Mouse (Mus musculus): ENCODE results near the gene E2f3. TPM values are rescaled to one million over a fixed set of nuclear protein-coding genes. Genes with fewer than 3 reads are reported as not detected.

Gene E2f3
- polyA plus RNA-seq, 1 experiment from 2014 or later: 8.4 TPM

GRCm38 (mm10) chr13:29986756-29987120 is 875 bp upstream of the E2f3 start:
- Histone ChIP-seq H3K9ac (ENCODE audit: low read length) (peak overlapping the region; percentile 76), H3K27me3 (ENCODE audit: control insufficient read depth, insufficient read depth, low read length) (no peaks in the 10 kb centered on the region), H3K4me3 (ENCODE audit: control insufficient read depth in 1 of 2, insufficient read depth in 1 of 2, low read depth in 1 of 2, low read length in 2 of 2) (peak overlapping the region; percentile 42 to 67), H3K4me2 (ENCODE audit: low read length) (peak overlapping the region; percentile 82), H3K36me3 (ENCODE audit: control insufficient read depth, insufficient read depth, low read length) (no peaks in the 10 kb centered on the region), H3K27ac (replicated peaks in 1 of 2; ENCODE audit: control insufficient read depth in 1 of 2, insufficient read depth in 1 of 2, low read depth in 2 of 2, low read length in 2 of 2) (peak overlapping the region; percentile 84 to 86), H3K9me3 (ENCODE audit: control insufficient read depth, low read length) (no peaks in the 10 kb centered on the region), H3K4me1 (ENCODE audit: control insufficient read depth in 2 of 2, insufficient read depth in 2 of 2, low read length in 2 of 2) (peaks cover 0 to 12% of the 10 kb centered on the region in 2 experiments; a peak in 2 of 4 replicates)
- no peak for ATAC-seq (ENCODE audit: insufficient number of reproducible peaks, insufficient read depth, low FRiP score, low read depth)
- 13% methylated on average over 9 of the region's 9 CpGs for WGBS

- Histone ChIP-seq H3K4me1 (ENCODE audit: control insufficient read depth in 2 of 2, insufficient read depth in 2 of 2, low read length in 2 of 2) (peaks cover 0 to 17% of the 10 kb centered on the region in 2 experiments; a peak in 2 of 4 replicates), H3K4me3 (ENCODE audit: control insufficient read depth in 1 of 2, insufficient read depth in 1 of 2, low read depth in 1 of 2, low read length in 2 of 2) (peak overlapping the region; percentile 62 to 97), H3K36me3 (ENCODE audit: control insufficient read depth, insufficient read depth, low read length) (0 out of 2 replicates have a peak, but pooled peaks cover 5% of the 10 kb centered on the region), H3K27me3 (ENCODE audit: control insufficient read depth, insufficient read depth, low read length) (no peaks in the 10 kb centered on the region), H3K9ac (ENCODE audit: low read length) (peak overlapping the region; percentile 88), H3K27ac (replicated peaks in 1 of 2; ENCODE audit: control insufficient read depth in 1 of 2, insufficient read depth in 1 of 2, low read depth in 2 of 2, low read length in 2 of 2) (peak overlapping the region; percentile 86 to 92), H3K9me3 (ENCODE audit: control insufficient read depth, low read length) (no peaks in the 10 kb centered on the region), H3K4me2 (ENCODE audit: low read length) (peak overlapping the region; percentile 70)
- WGBS: under 1% methylated on average over 62 of the region's 62 CpGs
- ATAC-seq (ENCODE audit: insufficient number of reproducible peaks, insufficient read depth, low FRiP score, low read depth): no peak
These were observed 585 bp downstream of the E2f3 start for GRCm38 (mm10) chr13:29985101-29985854.

- Histone ChIP-seq H3K27ac (replicated peaks in 1 of 2; ENCODE audit: control insufficient read depth in 1 of 2, insufficient read depth in 1 of 2, low read depth in 2 of 2, low read length in 2 of 2) (peak overlapping the region; percentile 86 to 92), H3K9ac (ENCODE audit: low read length) (peak overlapping the region; percentile 88), H3K4me3 (ENCODE audit: control insufficient read depth in 1 of 2, insufficient read depth in 1 of 2, low read depth in 1 of 2, low read length in 2 of 2) (peak overlapping the region; percentile 62 to 97), H3K27me3 (ENCODE audit: control insufficient read depth, insufficient read depth, low read length) (no peaks in the 10 kb centered on the region), H3K4me1 (ENCODE audit: control insufficient read depth in 2 of 2, insufficient read depth in 2 of 2, low read length in 2 of 2) (peaks cover 0 to 25% of the 10 kb centered on the region in 2 experiments; a peak in 2 of 4 replicates), H3K4me2 (ENCODE audit: low read length) (peak overlapping the region; percentile 70), H3K36me3 (ENCODE audit: control insufficient read depth, insufficient read depth, low read length) (0 out of 2 replicates have a peak, but pooled peaks cover 10% of the 10 kb centered on the region), H3K9me3 (ENCODE audit: control insufficient read depth, low read length) (no peaks in the 10 kb centered on the region)
- WGBS: under 1% methylated on average over 53 of the region's 69 CpGs
- ATAC-seq (ENCODE audit: insufficient number of reproducible peaks, insufficient read depth, low FRiP score, low read depth): peak; percentile 57
These were observed 1.4 kb downstream of the E2f3 start for GRCm38 (mm10) chr13:29984286-29985100.

- Histone ChIP-seq H3K36me3 (ENCODE audit: control insufficient read depth, insufficient read depth, low read length) (0 out of 2 replicates have a peak, but pooled peaks cover 11% of the 10 kb centered on the region), H3K9me3 (ENCODE audit: control insufficient read depth, low read length) (no peaks in the 10 kb centered on the region), H3K4me3 (ENCODE audit: control insufficient read depth in 1 of 2, insufficient read depth in 1 of 2, low read depth in 1 of 2, low read length in 2 of 2) (peak overlapping the region; percentile 62 to 97), H3K27me3 (ENCODE audit: control insufficient read depth, insufficient read depth, low read length) (no peaks in the 10 kb centered on the region), H3K27ac (replicated peaks in 1 of 2; ENCODE audit: control insufficient read depth in 1 of 2, insufficient read depth in 1 of 2, low read depth in 2 of 2, low read length in 2 of 2) (peak overlapping the region; percentile 84 to 92), H3K4me2 (ENCODE audit: low read length) (peak overlapping the region; percentile 70), H3K9ac (ENCODE audit: low read length) (peak overlapping the region; percentile 88), H3K4me1 (ENCODE audit: control insufficient read depth in 2 of 2, insufficient read depth in 2 of 2, low read length in 2 of 2) (peaks cover 8 to 33% of the 10 kb centered on the region in 2 experiments)
- ATAC-seq (ENCODE audit: insufficient number of reproducible peaks, insufficient read depth, low FRiP score, low read depth): no peak
- WGBS: 1% methylated on average over 35 of the region's 35 CpGs
These were observed 2.2 kb downstream of the E2f3 start for GRCm38 (mm10) chr13:29983523-29984191.

- peaks cover 12 to 37% of the 10 kb centered on the region in 2 experiments for H3K4me1 ChIP-seq (ENCODE audit: control insufficient read depth in 2 of 2, insufficient read depth in 2 of 2, low read length in 2 of 2)
- WGBS: 27% methylated on average over 6 of the region's 6 CpGs
- H3K36me3 ChIP-seq (ENCODE audit: control insufficient read depth, insufficient read depth, low read length): 0 out of 2 replicates have a peak, but pooled peaks cover 17% of the 10 kb centered on the region
- H3K4me3 ChIP-seq (ENCODE audit: control insufficient read depth in 1 of 2, insufficient read depth in 1 of 2, low read depth in 1 of 2, low read length in 2 of 2): peak overlapping the region; percentile 62 to 97
- peak overlapping the region; percentile 70 for H3K4me2 ChIP-seq (ENCODE audit: low read length)
- H3K27me3 ChIP-seq (ENCODE audit: control insufficient read depth, insufficient read depth, low read length): no peaks in the 10 kb centered on the region
- no peaks in the 10 kb centered on the region for H3K9me3 ChIP-seq (ENCODE audit: control insufficient read depth, low read length)
- H3K27ac ChIP-seq (replicated peaks in 1 of 2; ENCODE audit: control insufficient read depth in 1 of 2, insufficient read depth in 1 of 2, low read depth in 2 of 2, low read length in 2 of 2): peak overlapping the region; percentile 84 to 92
- no peak for ATAC-seq (ENCODE audit: insufficient number of reproducible peaks, insufficient read depth, low FRiP score, low read depth)
- H3K9ac ChIP-seq (ENCODE audit: low read length): peak overlapping the region; percentile 88
These were observed 2.8 kb downstream of the E2f3 start for GRCm38 (mm10) chr13:29983037-29983436.

- ATAC-seq (ENCODE audit: insufficient number of reproducible peaks, insufficient read depth, low FRiP score, low read depth): no peak
- Histone ChIP-seq H3K4me1 (ENCODE audit: control insufficient read depth in 2 of 2, insufficient read depth in 2 of 2, low read length in 2 of 2) (peaks cover 12 to 42% of the 10 kb centered on the region in 2 experiments), H3K4me2 (ENCODE audit: low read length) (peak overlapping the region; percentile 70; the same call in 1 of the 2 replicates), H3K9me3 (ENCODE audit: control insufficient read depth, low read length) (no peaks in the 10 kb centered on the region), H3K4me3 (ENCODE audit: control insufficient read depth in 1 of 2, insufficient read depth in 1 of 2, low read depth in 1 of 2, low read length in 2 of 2) (no peak overlapping the region), H3K9ac (ENCODE audit: low read length) (no peak overlapping the region), H3K27ac (replicated peaks in 1 of 2; ENCODE audit: control insufficient read depth in 1 of 2, insufficient read depth in 1 of 2, low read depth in 2 of 2, low read length in 2 of 2) (no peak overlapping the region), H3K36me3 (ENCODE audit: control insufficient read depth, insufficient read depth, low read length) (peaks cover 19% of the 10 kb centered on the region; the same call in 1 of the 2 replicates), H3K27me3 (ENCODE audit: control insufficient read depth, insufficient read depth, low read length) (no peaks in the 10 kb centered on the region)
- WGBS: 66% methylated on average over 3 of the region's 3 CpGs
These were observed 3.5 kb downstream of the E2f3 start for GRCm38 (mm10) chr13:29982400-29982799.

GRCm38 (mm10) chr13:29979140-29979564 is 6.7 kb downstream of the E2f3 start:
- no peak overlapping the region for H3K27ac ChIP-seq (replicated peaks in 1 of 2; ENCODE audit: control insufficient read depth in 1 of 2, insufficient read depth in 1 of 2, low read depth in 2 of 2, low read length in 2 of 2)
- H3K9ac ChIP-seq (ENCODE audit: low read length): no peak overlapping the region
- ATAC-seq (ENCODE audit: insufficient number of reproducible peaks, insufficient read depth, low FRiP score, low read depth): no peak
- WGBS: 66% methylated on average over 7 of the region's 7 CpGs
- H3K36me3 ChIP-seq (ENCODE audit: control insufficient read depth, insufficient read depth, low read length): peaks cover 22% of the 10 kb centered on the region; the same call in 1 of the 2 replicates
- H3K4me2 ChIP-seq (ENCODE audit: low read length): no peak overlapping the region
- H3K27me3 ChIP-seq (ENCODE audit: control insufficient read depth, insufficient read depth, low read length): no peaks in the 10 kb centered on the region
- H3K9me3 ChIP-seq (ENCODE audit: control insufficient read depth, low read length): no peaks in the 10 kb centered on the region
- H3K4me1 ChIP-seq (ENCODE audit: control insufficient read depth in 2 of 2, insufficient read depth in 2 of 2, low read length in 2 of 2): peaks cover 14 to 53% of the 10 kb centered on the region in 2 experiments
- H3K4me3 ChIP-seq (ENCODE audit: control insufficient read depth in 1 of 2, insufficient read depth in 1 of 2, low read depth in 1 of 2, low read length in 2 of 2): no peak overlapping the region

Measured in heart, embryonic 14.5 days (tissue).